Mouse (Mus musculus) right cerebral cortex, adult 2 months (tissue): ENCODE data around the gene Tmem92.

Experiments used
- DNase-seq, 2 experiments: peaks; one replicate each; pipeline ENCODE4 v3.0.0; 2021 to 2022; ENCODE audit warnings: low spot score in 2 of 2

Tmem92 gene

DNA sequence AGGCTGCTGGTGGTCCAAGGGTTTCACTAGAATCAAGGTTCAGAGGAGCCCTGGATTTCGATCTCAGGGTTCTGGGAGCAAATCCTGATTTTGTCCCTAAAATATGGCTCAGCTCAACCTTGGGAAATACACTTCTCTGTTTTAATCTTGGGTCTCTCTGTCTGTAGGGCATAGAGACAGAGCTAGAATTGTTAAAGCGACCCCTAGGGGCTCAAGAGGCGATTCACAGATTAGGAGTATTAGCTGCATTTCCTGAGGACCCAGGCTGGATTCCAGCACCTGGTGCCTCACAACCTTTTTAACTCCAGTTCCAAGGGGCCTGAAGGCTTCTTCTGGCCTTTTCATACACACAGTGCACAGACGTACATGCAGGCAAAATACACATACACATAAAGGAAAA is 52.9 kb downstream of the Tmem92 start:
- DNase-seq = no peak

DNA sequence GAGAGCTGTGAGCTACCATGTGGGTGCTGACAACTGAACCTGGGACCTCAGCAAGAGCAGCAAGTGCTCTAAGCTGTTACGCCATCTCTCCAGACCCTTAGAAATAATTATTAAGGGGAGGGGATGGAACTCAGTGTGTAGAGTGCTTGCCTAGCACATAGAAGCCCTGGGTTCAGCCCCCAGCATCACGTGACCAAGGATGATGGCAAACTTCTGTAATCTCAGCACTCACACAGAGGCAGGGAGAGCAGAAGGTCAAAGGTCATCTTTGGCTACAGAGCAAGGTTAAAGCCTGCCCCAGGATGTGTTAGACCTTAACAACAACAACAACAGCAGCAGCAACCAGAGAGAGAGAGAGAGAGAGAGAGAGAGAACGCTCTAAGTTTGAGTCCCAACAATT is 54.0 kb downstream of the Tmem92 start:
- DNase-seq = no peak

DNA sequence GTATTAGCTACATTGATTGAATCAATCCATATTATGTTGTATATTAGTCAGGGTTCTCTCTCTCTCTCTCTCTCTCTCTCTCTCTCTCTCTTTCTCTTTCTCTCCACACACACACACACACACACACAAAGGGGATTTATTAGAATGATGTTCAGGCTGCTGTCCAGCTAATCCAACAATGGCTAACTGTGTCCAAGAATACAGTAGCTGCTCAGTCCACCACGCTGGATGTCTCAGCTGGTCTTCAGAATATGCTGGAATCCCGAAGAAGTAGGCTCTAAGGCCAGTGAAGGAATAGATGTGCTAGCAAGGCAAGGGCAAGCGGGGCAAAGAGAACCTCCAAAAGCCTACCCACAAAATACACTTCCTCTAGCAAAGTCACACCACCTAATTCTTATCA is 55.2 kb downstream of the Tmem92 start:
- no peak for DNase-seq
